ENCODE assay signal across 8 mouse cellular contexts in genomic region chr15:98993093-98993793, GRCm38 (mm10). TPM values are rescaled to one million over a fixed set of nuclear protein-coding genes. Genes with fewer than 3 reads are reported as not detected.
DNase-seq lines count a peak whose midpoint lies in the region; ATAC-seq and TF ChIP-seq lines count a peak whose summit lies in the region.

No protein-coding gene starts in this region.

- peak overlapping the region; percentile 76 for H3K4me2 ChIP-seq in forebrain, embryonic 13.5 days
- H3K4me2 ChIP-seq in liver, embryonic 15.5 days: peak overlapping the region; percentile 79
- H3K4me2 ChIP-seq in neural tube, embryonic 11.5 days (ENCODE audit: low read depth): peak overlapping the region; percentile 56
- H3K4me2 ChIP-seq in stomach, embryonic 16.5 days (ENCODE audit: low read depth, low read length): peak overlapping the region; percentile 82

- DNase-seq in c-Kit-positive CD71-positive TER-119-positive erythroid progenitor cells, embryonic 14.5 days (ENCODE audit: low spot score): peak; percentile 89
- DNase-seq in heart, postnatal 10 days: peak; percentile 98
- peak; percentile 97 for DNase-seq in kidney, postnatal 4 days
- DNase-seq in neural tube, embryonic 11.5 days (ENCODE audit: low spot score): peak; percentile 96

- WGBS in forebrain, embryonic 13.5 days: 3% methylated on average over 35 of the region's 35 CpGs
- WGBS in liver, embryonic 15.5 days (ENCODE audit: insufficient replicate concordance): 5% methylated on average over 35 of the region's 35 CpGs
- WGBS in neural tube, embryonic 11.5 days: 6% methylated on average over 35 of the region's 35 CpGs
- 6% methylated on average over 35 of the region's 35 CpGs for WGBS in stomach, embryonic 16.5 days

- no peaks in the 10 kb centered on the region for H3K27me3 ChIP-seq in E14TG2a.4 (ENCODE audit: insufficient read depth, low read length)
- no peaks in the 10 kb centered on the region for H3K27me3 ChIP-seq in forebrain, embryonic 13.5 days
- no peaks in the 10 kb centered on the region; the same call in 1 of the 2 replicates for H3K27me3 ChIP-seq in liver, embryonic 15.5 days
- H3K27me3 ChIP-seq in neural tube, embryonic 11.5 days (ENCODE audit: control insufficient read depth, insufficient read depth, low read length): no peaks in the 10 kb centered on the region
- no peaks in the 10 kb centered on the region for H3K27me3 ChIP-seq in stomach, embryonic 16.5 days (ENCODE audit: control insufficient read depth, insufficient read depth, low read length)

- peak overlapping the region; percentile 98 for H3K27ac ChIP-seq in forebrain, embryonic 13.5 days
- H3K27ac ChIP-seq in liver, embryonic 15.5 days (replicated peaks): peak overlapping the region; percentile 80
- peak overlapping the region; percentile 89 for H3K27ac ChIP-seq in neural tube, embryonic 11.5 days (ENCODE audit: low read depth, low read length)
- peak overlapping the region; percentile 89 for H3K27ac ChIP-seq in stomach, embryonic 16.5 days (ENCODE audit: low read length)

- peak; percentile 47 for TF ChIP-seq CTCF in E14TG2a.4 (conservative IDR thresholded peaks at IDR 0.05; ENCODE audit: low read length)

- no peaks in the 10 kb centered on the region for H3K36me3 ChIP-seq in E14TG2a.4 (ENCODE audit: insufficient read depth, low read length)
- H3K36me3 ChIP-seq in forebrain, embryonic 13.5 days (ENCODE audit: poor library complexity, severe bottlenecking): no peaks in the 10 kb centered on the region
- no peaks in the 10 kb centered on the region for H3K36me3 ChIP-seq in liver, embryonic 15.5 days (replicated peaks)
- no peaks in the 10 kb centered on the region; the same call in 1 of the 2 replicates for H3K36me3 ChIP-seq in neural tube, embryonic 11.5 days (ENCODE audit: control insufficient read depth, insufficient read depth, low read length)
- no peaks in the 10 kb centered on the region for H3K36me3 ChIP-seq in stomach, embryonic 16.5 days (ENCODE audit: control insufficient read depth, insufficient read depth, low read length)

- H3K9me3 ChIP-seq in E14TG2a.4 (ENCODE audit: low read length): no peaks in the 10 kb centered on the region
- H3K9me3 ChIP-seq in forebrain, embryonic 13.5 days (replicated peaks): no peaks in the 10 kb centered on the region
- no peaks in the 10 kb centered on the region for H3K9me3 ChIP-seq in liver, embryonic 15.5 days (replicated peaks)
- no peaks in the 10 kb centered on the region for H3K9me3 ChIP-seq in neural tube, embryonic 11.5 days (ENCODE audit: control insufficient read depth, low read length)
- H3K9me3 ChIP-seq in stomach, embryonic 16.5 days (replicated peaks; ENCODE audit: control insufficient read depth, low read length): no peaks in the 10 kb centered on the region

- peak overlapping the region; percentile 79 for H3K9ac ChIP-seq in forebrain, embryonic 13.5 days
- peak overlapping the region; percentile 52 for H3K9ac ChIP-seq in liver, embryonic 15.5 days
- H3K9ac ChIP-seq in neural tube, embryonic 11.5 days (ENCODE audit: low read length): peak overlapping the region; percentile 77
- peak overlapping the region; percentile 65 for H3K9ac ChIP-seq in stomach, embryonic 16.5 days (ENCODE audit: low read length)

- ATAC-seq in forebrain, embryonic 13.5 days: peak; percentile 87
- peak; percentile 90 for ATAC-seq in liver, embryonic 15.5 days (ENCODE audit: insufficient read depth)
- peak; percentile 77 for ATAC-seq in neural tube, embryonic 11.5 days (ENCODE audit: insufficient read depth, low FRiP score, low TSS enrichment)
- peak; percentile 94 for ATAC-seq in stomach, embryonic 16.5 days (ENCODE audit: insufficient read depth, low FRiP score)

- peaks cover 90% of the 10 kb centered on the region for H3K4me1 ChIP-seq in E14TG2a.4 (replicated peaks; ENCODE audit: low read depth, low read length)
- H3K4me1 ChIP-seq in forebrain, embryonic 13.5 days: peaks cover 51% of the 10 kb centered on the region
- peaks cover 27% of the 10 kb centered on the region for H3K4me1 ChIP-seq in liver, embryonic 15.5 days (replicated peaks)
- peaks cover 37% of the 10 kb centered on the region for H3K4me1 ChIP-seq in neural tube, embryonic 11.5 days (ENCODE audit: control insufficient read depth, insufficient read depth, low read length)
- H3K4me1 ChIP-seq in stomach, embryonic 16.5 days (ENCODE audit: control insufficient read depth, insufficient read depth, low read length): peaks cover 17% of the 10 kb centered on the region

- intact Hi-C loops in heart, postnatal 10 days (cut with DNase I): loop anchor here (1.0 kb wide), 2 partner anchors 40 to 59 kb away; partner anchors contain the start of genes Gm49450, Tuba1a and Tuba1b

- H3K4me3 ChIP-seq in E14TG2a.4 (replicated peaks; ENCODE audit: low read length): peak overlapping the region; percentile 70
- H3K4me3 ChIP-seq in forebrain, embryonic 13.5 days: peak overlapping the region; percentile 43
- H3K4me3 ChIP-seq in liver, embryonic 15.5 days (replicated peaks): peak overlapping the region; percentile 53
- H3K4me3 ChIP-seq in neural tube, embryonic 11.5 days (ENCODE audit: low read depth, low read length): peak overlapping the region; percentile 16
- H3K4me3 ChIP-seq in stomach, embryonic 16.5 days (replicated peaks; ENCODE audit: low read length): peak overlapping the region; percentile 45

RNA-seq across cellular contexts. Expression of gene Tuba1c, which starts 36.4 kb away (rescaled TPM):
- 97.6 and 102 TPM in 2 replicates for polyA plus RNA-seq in forebrain, embryonic 13.5 days (2015; fragmentation: Nextera tagmentation; extraction: Ambion mirVana)
- total RNA-seq in heart, postnatal 10 days (2021): 10 to 100 TPM; 80.7 to 99.8 TPM
- polyA plus RNA-seq in liver, embryonic 15.5 days (2015; fragmentation: Nextera tagmentation; extraction: Ambion mirVana): 271 and 291 TPM in 2 replicates
- 109 and 112 TPM in 2 replicates for polyA plus RNA-seq in neural tube, embryonic 11.5 days (2014; fragmentation: Nextera tagmentation; extraction: Ambion mirVana)
- polyA plus RNA-seq in stomach, embryonic 16.5 days (2015; fragmentation: Nextera tagmentation; extraction: Ambion mirVana): 196 and 209 TPM in 2 replicates

RNA-seq across cellular contexts. Expression of gene Tuba1a, which starts 39.7 kb away (rescaled TPM):
- 10,586 and 11,102 TPM in 2 replicates for polyA plus RNA-seq in forebrain, embryonic 13.5 days (2015; fragmentation: Nextera tagmentation; extraction: Ambion mirVana)
- 100 to 1,000 TPM; 263 to 273 TPM for total RNA-seq in heart, postnatal 10 days (2021)
- 71.7 and 75.1 TPM in 2 replicates for polyA plus RNA-seq in liver, embryonic 15.5 days (2015; fragmentation: Nextera tagmentation; extraction: Ambion mirVana)
- polyA plus RNA-seq in neural tube, embryonic 11.5 days (2014; fragmentation: Nextera tagmentation; extraction: Ambion mirVana): 8,277 and 8,733 TPM in 2 replicates
- 1,001 and 1,036 TPM in 2 replicates for polyA plus RNA-seq in stomach, embryonic 16.5 days (2015; fragmentation: Nextera tagmentation; extraction: Ambion mirVana)

RNA-seq across cellular contexts. Expression of gene Gm49450, which starts 39.9 kb away (rescaled TPM):
- polyA plus RNA-seq in forebrain, embryonic 13.5 days (2015; fragmentation: Nextera tagmentation; extraction: Ambion mirVana): not detected in 2 replicates
- total RNA-seq in heart, postnatal 10 days (2021): not detected
- polyA plus RNA-seq in liver, embryonic 15.5 days (2015; fragmentation: Nextera tagmentation; extraction: Ambion mirVana): not detected in 2 replicates
- polyA plus RNA-seq in neural tube, embryonic 11.5 days (2014; fragmentation: Nextera tagmentation; extraction: Ambion mirVana): not detected in 2 replicates
- not detected in 2 replicates for polyA plus RNA-seq in stomach, embryonic 16.5 days (2015; fragmentation: Nextera tagmentation; extraction: Ambion mirVana)

RNA-seq across cellular contexts. Expression of gene Tuba1b, which starts 58.9 kb away (rescaled TPM):
- 1,607 and 1,715 TPM in 2 replicates for polyA plus RNA-seq in forebrain, embryonic 13.5 days (2015; fragmentation: Nextera tagmentation; extraction: Ambion mirVana)
- 100 to 1,000 TPM; 373 to 402 TPM for total RNA-seq in heart, postnatal 10 days (2021)
- polyA plus RNA-seq in liver, embryonic 15.5 days (2015; fragmentation: Nextera tagmentation; extraction: Ambion mirVana): 1,053 and 1,106 TPM in 2 replicates
- 1,967 and 2,051 TPM in 2 replicates for polyA plus RNA-seq in neural tube, embryonic 11.5 days (2014; fragmentation: Nextera tagmentation; extraction: Ambion mirVana)
- 1,202 and 1,296 TPM in 2 replicates for polyA plus RNA-seq in stomach, embryonic 16.5 days (2015; fragmentation: Nextera tagmentation; extraction: Ambion mirVana)

Comparison
In these comparisons a context has a peak if more than half of its experiments do, and no peak if none do; other contexts are left out.
1. Peak in every context shown above with its lines: DNase-seq, ATAC-seq, H3K4me3 ChIP-seq and H3K27ac ChIP-seq.
2. H3K4me3 ChIP-seq: peak in every context shown above with its lines; median percentile 70 in E14TG2a.4; 53 in liver, embryonic 15.5 days; 45 in stomach, embryonic 16.5 days; 43 in forebrain, embryonic 13.5 days; 16 in neural tube, embryonic 11.5 days.
3. RNA of gene Tuba1a, which starts 39.7 kb away (polyA plus RNA-seq): 10,586 to 11,102 TPM in forebrain, embryonic 13.5 days, 8,277 to 8,733 TPM in neural tube, embryonic 11.5 days and 1,001 to 1,036 TPM in stomach, embryonic 16.5 days; 71.7 to 75.1 TPM in liver, embryonic 15.5 days; every median in the first group is over 10 times any median in the second.